Mouse (Mus musculus) natural killer cell, adult 2 months (primary cell): Measurements from ENCODE around the gene Cplx2.
A peak's percentile ranks its signal among the peaks of the same experiment; 100 is the strongest.

Source experiments
- DNase-seq, 2 experiments: peaks; one replicate each; pipeline ENCODE4 v3.0.0; 2022; ENCODE audit warnings: low spot score in 2 of 2

The Cplx2 gene

GRCm38 (mm10) chr13:54371049-54371386, at the start of gene Cplx2:
Gene Cplx2, plus strand, starts transcription at chr13:54371349.
- no peak for DNase-seq

GRCm38 (mm10) chr13:54322396-54323306, 48.5 kb upstream of the Cplx2 start:
- DNase-seq, result peak; percentile 23 to 51

GRCm38 (mm10) chr13:54323307-54324165, 47.6 kb upstream of the Cplx2 start:
- no peak for DNase-seq

GRCm38 (mm10) chr13:54324178-54324577, 47.0 kb upstream of the Cplx2 start:
- DNase-seq, result no peak

- DNase-seq, result no peak
Measured at GRCm38 (mm10) chr13:54325814-54326213, 45.3 kb upstream of the Cplx2 start.

- DNase-seq, result no peak
Measured at GRCm38 (mm10) chr13:54326686-54327447, 44.3 kb upstream of the Cplx2 start.

GRCm38 (mm10) chr13:54328029-54328428, 43.1 kb upstream of the Cplx2 start:
- DNase-seq, result no peak

GRCm38 (mm10) chr13:54328954-54329490, 42.1 kb upstream of the Cplx2 start:
- DNase-seq, result no peak

GRCm38 (mm10) chr13:54331825-54332675, 39.1 kb upstream of the Cplx2 start:
- no peak for DNase-seq

GRCm38 (mm10) chr13:54332921-54333477, 38.1 kb upstream of the Cplx2 start:
- no peak for DNase-seq

GRCm38 (mm10) chr13:54337058-54337457, 34.1 kb upstream of the Cplx2 start:
- DNase-seq, result no peak

GRCm38 (mm10) chr13:54337541-54337940, 33.6 kb upstream of the Cplx2 start:
- DNase-seq, result no peak

- no peak for DNase-seq
Measured at GRCm38 (mm10) chr13:54338815-54339214, 32.3 kb upstream of the Cplx2 start.

GRCm38 (mm10) chr13:54345885-54346647, 25.1 kb upstream of the Cplx2 start:
- no peak for DNase-seq

GRCm38 (mm10) chr13:54348011-54348410, 23.1 kb upstream of the Cplx2 start:
- DNase-seq, result no peak

GRCm38 (mm10) chr13:54349126-54349759, 21.9 kb upstream of the Cplx2 start:
- no peak for DNase-seq

- DNase-seq, result no peak
Measured at GRCm38 (mm10) chr13:54357420-54357819, 13.7 kb upstream of the Cplx2 start.

GRCm38 (mm10) chr13:54359181-54359580, 12.0 kb upstream of the Cplx2 start:
- no peak for DNase-seq

GRCm38 (mm10) chr13:54364686-54365085, 6.5 kb upstream of the Cplx2 start:
- no peak for DNase-seq
